ENCODE assay signal across 8 mouse cellular contexts in genomic region chr17:15526986-15527810, GRCm38 (mm10). TPM values are rescaled to one million over a fixed set of nuclear protein-coding genes. Genes with fewer than 3 reads are reported as not detected.
DNase-seq lines count a peak whose midpoint lies in the region; ATAC-seq and TF ChIP-seq lines count a peak whose summit lies in the region.

TSS of gene Pdcd2 (minus strand) at chr17:15527301.

- peak within 1 kb of the TSS; percentile 94 for H3K4me2 ChIP-seq in lung, postnatal 0 days (replicated peaks; ENCODE audit: low read depth, low read length)

- H3K27me3 ChIP-seq in hindbrain, embryonic 10.5 days (ENCODE audit: insufficient read depth, poor library complexity, severe bottlenecking) = no peaks in the 10 kb centered on the region
- no peaks in the 10 kb centered on the region for H3K27me3 ChIP-seq in lung, postnatal 0 days (replicated peaks; ENCODE audit: insufficient read depth, low read length)

- ATAC-seq in frontal cortex, adult (ENCODE audit: low TSS enrichment) = peak; percentile 97
- peak; percentile 100 for ATAC-seq in lung, postnatal 0 days

- peak; percentile 59 for TF ChIP-seq CTCF in lung, postnatal 0 days (IDR thresholded peaks at IDR 0.05)

- H3K9me3 ChIP-seq in hindbrain, embryonic 10.5 days = no peaks in the 10 kb centered on the region
- no peaks in the 10 kb centered on the region for H3K9me3 ChIP-seq in lung, postnatal 0 days (ENCODE audit: low read length)

- peak within 1 kb of the TSS; percentile 89 for H3K27ac ChIP-seq in hindbrain, embryonic 10.5 days
- H3K27ac ChIP-seq in lung, postnatal 0 days (ENCODE audit: low read length) = peak within 1 kb of the TSS; percentile 22

- no peak for TF ChIP-seq EP300 in lung, postnatal 0 days (IDR thresholded peaks at IDR 0.05)

- peak within 1 kb of the TSS; percentile 84 for H3K4me3 ChIP-seq in hindbrain, embryonic 10.5 days
- peak within 1 kb of the TSS; percentile 56 for H3K4me3 ChIP-seq in lung, postnatal 0 days (ENCODE audit: low read depth, low read length)

- H3K4me1 ChIP-seq in hindbrain, embryonic 10.5 days (replicated peaks) = peaks cover 20% of the 10 kb centered on the region
- peaks cover 6% of the 10 kb centered on the region; the same call in 1 of the 2 replicates for H3K4me1 ChIP-seq in lung, postnatal 0 days (ENCODE audit: insufficient read depth, low read depth, low read length)

- 2% methylated on average over 55 of the region's 55 CpGs for WGBS in hindbrain, embryonic 10.5 days
- WGBS in lung, postnatal 0 days = under 1% methylated on average over 40 of the region's 55 CpGs

- H3K36me3 ChIP-seq in hindbrain, embryonic 10.5 days = peaks cover 35% of the 10 kb centered on the region
- peaks cover 2% of the 10 kb centered on the region; the same call in 1 of the 2 replicates for H3K36me3 ChIP-seq in lung, postnatal 0 days (ENCODE audit: insufficient read depth, low read length)

- DNase-seq in MN1 (ENCODE audit: low spot score) = peak; percentile 96
- peak; percentile 93 for DNase-seq in cerebellum, adult 9-10 months
- DNase-seq in hindbrain, embryonic 10.5 days (ENCODE audit: low spot score) = peak; percentile 98
- peak; percentile 93 for DNase-seq in layer of hippocampus, adult 9-11 months
- peak; percentile 97 for DNase-seq in lung, postnatal 0 days (ENCODE audit: low spot score)
- peak; percentile 86 for DNase-seq in ovary, postnatal 14 days (ENCODE audit: low spot score)
- peak; percentile 95 for DNase-seq in thymus, postnatal 14 days

- H3K9ac ChIP-seq in lung, postnatal 0 days (replicated peaks; ENCODE audit: low read depth) = peak within 1 kb of the TSS; percentile 55

RNA-seq across cellular contexts. Expression of gene Pdcd2, which starts in this region (rescaled TPM):
- 49.8 and 51.1 TPM in 2 replicates for polyA plus RNA-seq in hindbrain, embryonic 10.5 days (2016; fragmentation: Nextera tagmentation; extraction: Ambion mirVana)
- 26.5 and 29.0 TPM in 2 replicates for polyA plus RNA-seq in lung, postnatal 0 days (2015; fragmentation: Nextera tagmentation; extraction: Ambion mirVana)

Comparison
In these comparisons a context has a peak if more than half of its experiments do, and no peak if none do; other contexts are left out.
1. Peak in every context shown above with its lines: DNase-seq, ATAC-seq, H3K4me3 ChIP-seq and H3K27ac ChIP-seq.